ENCODE assay signal across 8 mouse cellular contexts in the genomic region with DNA sequence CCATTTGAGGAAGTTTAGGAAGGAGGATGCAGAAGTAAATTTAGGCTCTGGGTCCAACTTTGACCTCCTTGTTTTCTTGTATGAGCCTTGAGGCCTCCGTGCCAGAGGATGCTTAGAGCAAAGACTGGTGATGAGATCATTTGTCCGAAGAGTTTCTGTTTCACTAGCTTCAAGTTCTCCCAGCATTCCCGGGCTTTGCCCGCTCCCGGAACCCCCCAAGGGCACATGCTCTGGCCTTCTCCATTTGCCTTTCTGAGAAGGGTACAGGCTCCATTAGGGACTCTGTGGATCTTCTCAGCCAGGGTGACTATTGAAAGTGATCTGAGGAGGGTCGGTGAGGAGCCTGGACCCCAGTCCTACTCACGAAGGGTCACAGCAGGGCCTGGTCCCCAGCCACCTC. TPM values are rescaled to one million over a fixed set of nuclear protein-coding genes. Genes with fewer than 3 reads are reported as not detected.
DNase-seq lines count a peak whose midpoint lies in the region; ATAC-seq lines count a peak whose summit lies in the region.

No protein-coding gene starts in this region.

- no peaks in the 10 kb centered on the region for H3K4me1 ChIP-seq in forebrain, embryonic 15.5 days
- H3K4me1 ChIP-seq in forebrain, embryonic 14.5 days (ENCODE audit: control insufficient read depth, insufficient read depth, low read length), result no peaks in the 10 kb centered on the region
- H3K4me1 ChIP-seq in midbrain, embryonic 13.5 days (replicated peaks), result no peaks in the 10 kb centered on the region
- no peaks in the 10 kb centered on the region for H3K4me1 ChIP-seq in midbrain, embryonic 11.5 days (ENCODE audit: control insufficient read depth, insufficient read depth, low read length)
- H3K4me1 ChIP-seq in limb, embryonic 13.5 days, result peaks cover 28% of the 10 kb centered on the region
- H3K4me1 ChIP-seq in stomach, embryonic 15.5 days, result 0 out of 2 replicates have a peak, but pooled peaks cover 12% of the 10 kb centered on the region

- H3K9ac ChIP-seq in forebrain, embryonic 15.5 days (replicated peaks), result no peak overlapping the region
- no peak overlapping the region for H3K9ac ChIP-seq in forebrain, embryonic 14.5 days (ENCODE audit: low read length)
- no peak overlapping the region for H3K9ac ChIP-seq in midbrain, embryonic 13.5 days (replicated peaks)
- H3K9ac ChIP-seq in midbrain, embryonic 11.5 days (ENCODE audit: low read length), result no peak overlapping the region
- peak overlapping the region; percentile 59 for H3K9ac ChIP-seq in limb, embryonic 13.5 days
- H3K9ac ChIP-seq in stomach, embryonic 15.5 days, result no peak overlapping the region

- no peak for DNase-seq in forebrain, embryonic 14.5 days (ENCODE audit: low spot score)
- no peak for DNase-seq in midbrain, embryonic 11.5 days (ENCODE audit: low spot score, missing footprints)
- no peak for DNase-seq in B cell, adult 2 months
- DNase-seq in layer of hippocampus, adult 9-11 months, result no peak

- H3K9me3 ChIP-seq in forebrain, embryonic 15.5 days, result no peaks in the 10 kb centered on the region
- H3K9me3 ChIP-seq in forebrain, embryonic 14.5 days (replicated peaks; ENCODE audit: control insufficient read depth, low read length), result no peaks in the 10 kb centered on the region
- no peaks in the 10 kb centered on the region for H3K9me3 ChIP-seq in midbrain, embryonic 13.5 days
- no peaks in the 10 kb centered on the region for H3K9me3 ChIP-seq in midbrain, embryonic 11.5 days (ENCODE audit: control insufficient read depth, low read length)
- no peaks in the 10 kb centered on the region for H3K9me3 ChIP-seq in limb, embryonic 13.5 days
- H3K9me3 ChIP-seq in stomach, embryonic 15.5 days, result no peaks in the 10 kb centered on the region

- peak overlapping the region; percentile 14; the same call in 1 of the 2 replicates for H3K4me3 ChIP-seq in forebrain, embryonic 15.5 days
- H3K4me3 ChIP-seq in forebrain, embryonic 14.5 days (ENCODE audit: low read depth, low read length), result no peak overlapping the region
- H3K4me3 ChIP-seq in midbrain, embryonic 13.5 days (replicated peaks), result peak overlapping the region; percentile 15; the same call in 1 of the 2 replicates
- no peak overlapping the region for H3K4me3 ChIP-seq in midbrain, embryonic 11.5 days (ENCODE audit: low read depth, low read length)
- peak overlapping the region; percentile 35 for H3K4me3 ChIP-seq in limb, embryonic 13.5 days
- H3K4me3 ChIP-seq in stomach, embryonic 15.5 days (replicated peaks), result peak overlapping the region; percentile 42

- 90% methylated on average over 7 of the region's 7 CpGs for WGBS in forebrain, embryonic 15.5 days
- WGBS in forebrain, embryonic 14.5 days, result 92% methylated on average over 7 of the region's 7 CpGs
- 92% methylated on average over 7 of the region's 7 CpGs for WGBS in midbrain, embryonic 13.5 days
- 92% methylated on average over 7 of the region's 7 CpGs for WGBS in midbrain, embryonic 11.5 days
- whole genome bisulfite sequencing in limb, embryonic 13.5 days, result 86% methylated on average over 7 of the region's 7 CpGs
- 80% methylated on average over 7 of the region's 7 CpGs for WGBS in stomach, embryonic 15.5 days

- no peak for ATAC-seq in forebrain, embryonic 15.5 days (replicated peaks)
- no peak for ATAC-seq in forebrain, embryonic 14.5 days
- ATAC-seq in midbrain, embryonic 13.5 days, result no peak
- ATAC-seq in midbrain, embryonic 11.5 days (ENCODE audit: low FRiP score), result no peak
- no peak for ATAC-seq in limb, embryonic 13.5 days (ENCODE audit: low FRiP score, low read depth)
- ATAC-seq in stomach, embryonic 15.5 days (ENCODE audit: insufficient read depth, low FRiP score, low read depth), result no peak

- no peak overlapping the region; the same call in 1 of the 2 replicates for H3K27ac ChIP-seq in forebrain, embryonic 15.5 days (replicated peaks)
- H3K27ac ChIP-seq in forebrain, embryonic 14.5 days (ENCODE audit: low read depth, low read length), result no peak overlapping the region
- no peak overlapping the region for H3K27ac ChIP-seq in midbrain, embryonic 13.5 days
- H3K27ac ChIP-seq in midbrain, embryonic 11.5 days (ENCODE audit: low read depth, low read length), result no peak overlapping the region
- H3K27ac ChIP-seq in limb, embryonic 13.5 days, result peak overlapping the region; percentile 22; the same call in 1 of the 2 replicates
- peak overlapping the region; percentile 51; the same call in 1 of the 2 replicates for H3K27ac ChIP-seq in stomach, embryonic 15.5 days

- H3K4me2 ChIP-seq in forebrain, embryonic 15.5 days (replicated peaks), result no peak overlapping the region
- H3K4me2 ChIP-seq in forebrain, embryonic 14.5 days (ENCODE audit: low read length), result no peak overlapping the region
- H3K4me2 ChIP-seq in midbrain, embryonic 13.5 days (replicated peaks), result no peak overlapping the region
- H3K4me2 ChIP-seq in midbrain, embryonic 11.5 days, result no peak overlapping the region
- peak overlapping the region; percentile 53 for H3K4me2 ChIP-seq in limb, embryonic 13.5 days (replicated peaks)
- peak overlapping the region; percentile 44 for H3K4me2 ChIP-seq in stomach, embryonic 15.5 days

- H3K27me3 ChIP-seq in forebrain, embryonic 15.5 days, result no peaks in the 10 kb centered on the region
- no peaks in the 10 kb centered on the region for H3K27me3 ChIP-seq in forebrain, embryonic 14.5 days (replicated peaks; ENCODE audit: control insufficient read depth, insufficient read depth, low read length)
- no peaks in the 10 kb centered on the region for H3K27me3 ChIP-seq in midbrain, embryonic 13.5 days
- no peaks in the 10 kb centered on the region for H3K27me3 ChIP-seq in midbrain, embryonic 11.5 days (ENCODE audit: control insufficient read depth, insufficient read depth, low read length)
- H3K27me3 ChIP-seq in limb, embryonic 13.5 days, result no peaks in the 10 kb centered on the region
- no peaks in the 10 kb centered on the region for H3K27me3 ChIP-seq in stomach, embryonic 15.5 days (replicated peaks)

- no peaks in the 10 kb centered on the region for H3K36me3 ChIP-seq in forebrain, embryonic 15.5 days
- H3K36me3 ChIP-seq in forebrain, embryonic 14.5 days (ENCODE audit: control insufficient read depth, insufficient read depth, low read length), result no peaks in the 10 kb centered on the region
- no peaks in the 10 kb centered on the region for H3K36me3 ChIP-seq in midbrain, embryonic 13.5 days
- no peaks in the 10 kb centered on the region for H3K36me3 ChIP-seq in midbrain, embryonic 11.5 days (ENCODE audit: control insufficient read depth, insufficient read depth, low read length)
- no peaks in the 10 kb centered on the region for H3K36me3 ChIP-seq in limb, embryonic 13.5 days
- no peaks in the 10 kb centered on the region for H3K36me3 ChIP-seq in stomach, embryonic 15.5 days

RNA-seq across cellular contexts. Expression of gene Eng, which starts 1.0 kb away (rescaled TPM):
- 23.4 and 25.1 TPM in 2 replicates for polyA plus RNA-seq in forebrain, embryonic 15.5 days (2015; fragmentation: Nextera tagmentation; extraction: Ambion mirVana)
- polyA plus RNA-seq in forebrain, embryonic 14.5 days (2014; fragmentation: Nextera tagmentation; extraction: Ambion mirVana), result 15.0 and 23.1 TPM in 2 replicates
- polyA plus RNA-seq in midbrain, embryonic 13.5 days (2015; fragmentation: Nextera tagmentation; extraction: Ambion mirVana), result 22.0 and 24.8 TPM in 2 replicates
- polyA plus RNA-seq in midbrain, embryonic 11.5 days (2014; fragmentation: Nextera tagmentation; extraction: Ambion mirVana), result 20.5 and 22.7 TPM in 2 replicates
- polyA plus RNA-seq in limb, embryonic 13.5 days (2015; fragmentation: Nextera tagmentation; extraction: Ambion mirVana), result 43.5 and 45.6 TPM in 2 replicates
- polyA plus RNA-seq in stomach, embryonic 15.5 days (2015; fragmentation: Nextera tagmentation; extraction: Ambion mirVana), result 59.6 and 65.3 TPM in 2 replicates

RNA-seq across cellular contexts. Expression of gene Ak1, which starts 25.8 kb away (rescaled TPM):
- polyA plus RNA-seq in forebrain, embryonic 15.5 days (2015; fragmentation: Nextera tagmentation; extraction: Ambion mirVana), result 74.1 and 79.6 TPM in 2 replicates
- polyA plus RNA-seq in forebrain, embryonic 14.5 days (2014; fragmentation: Nextera tagmentation; extraction: Ambion mirVana), result 60.3 and 65.9 TPM in 2 replicates
- 62.5 and 62.9 TPM in 2 replicates for polyA plus RNA-seq in midbrain, embryonic 13.5 days (2015; fragmentation: Nextera tagmentation; extraction: Ambion mirVana)
- polyA plus RNA-seq in midbrain, embryonic 11.5 days (2014; fragmentation: Nextera tagmentation; extraction: Ambion mirVana), result 18.3 and 22.0 TPM in 2 replicates
- 42.0 and 49.8 TPM in 2 replicates for polyA plus RNA-seq in limb, embryonic 13.5 days (2015; fragmentation: Nextera tagmentation; extraction: Ambion mirVana)
- polyA plus RNA-seq in stomach, embryonic 15.5 days (2015; fragmentation: Nextera tagmentation; extraction: Ambion mirVana), result 21.8 and 22.1 TPM in 2 replicates

RNA-seq across cellular contexts. Expression of gene St6galnac6, which starts 47.9 kb away (rescaled TPM):
- polyA plus RNA-seq in forebrain, embryonic 15.5 days (2015; fragmentation: Nextera tagmentation; extraction: Ambion mirVana), result 16.6 and 19.3 TPM in 2 replicates
- 4.7 and 5.7 TPM in 2 replicates for polyA plus RNA-seq in forebrain, embryonic 14.5 days (2014; fragmentation: Nextera tagmentation; extraction: Ambion mirVana)
- polyA plus RNA-seq in midbrain, embryonic 13.5 days (2015; fragmentation: Nextera tagmentation; extraction: Ambion mirVana), result 10.1 and 11.3 TPM in 2 replicates
- polyA plus RNA-seq in midbrain, embryonic 11.5 days (2014; fragmentation: Nextera tagmentation; extraction: Ambion mirVana), result 3.4 and 4.5 TPM in 2 replicates
- 29.5 and 29.7 TPM in 2 replicates for polyA plus RNA-seq in limb, embryonic 13.5 days (2015; fragmentation: Nextera tagmentation; extraction: Ambion mirVana)
- polyA plus RNA-seq in stomach, embryonic 15.5 days (2015; fragmentation: Nextera tagmentation; extraction: Ambion mirVana), result 17.4 and 19.7 TPM in 2 replicates

RNA-seq across cellular contexts. Expression of gene Fpgs, which starts 56.6 kb away (rescaled TPM):
- 19.9 and 21.2 TPM in 2 replicates for polyA plus RNA-seq in forebrain, embryonic 15.5 days (2015; fragmentation: Nextera tagmentation; extraction: Ambion mirVana)
- 10.9 and 14.3 TPM in 2 replicates for polyA plus RNA-seq in forebrain, embryonic 14.5 days (2014; fragmentation: Nextera tagmentation; extraction: Ambion mirVana)
- 16.5 and 16.6 TPM in 2 replicates for polyA plus RNA-seq in midbrain, embryonic 13.5 days (2015; fragmentation: Nextera tagmentation; extraction: Ambion mirVana)
- polyA plus RNA-seq in midbrain, embryonic 11.5 days (2014; fragmentation: Nextera tagmentation; extraction: Ambion mirVana), result 10.3 and 13.9 TPM in 2 replicates
- polyA plus RNA-seq in limb, embryonic 13.5 days (2015; fragmentation: Nextera tagmentation; extraction: Ambion mirVana), result 34.3 and 35.4 TPM in 2 replicates
- 33.8 and 34.1 TPM in 2 replicates for polyA plus RNA-seq in stomach, embryonic 15.5 days (2015; fragmentation: Nextera tagmentation; extraction: Ambion mirVana)

Comparison
In these comparisons a context has a peak if more than half of its experiments do, and no peak if none do; other contexts are left out.
1. H3K4me3 ChIP-seq: peak in forebrain, embryonic 15.5 days (single experiment), midbrain, embryonic 13.5 days (single experiment), limb, embryonic 13.5 days (single experiment) and stomach, embryonic 15.5 days (single experiment); none in forebrain, embryonic 14.5 days (single experiment) and midbrain, embryonic 11.5 days (single experiment).
2. H3K27ac ChIP-seq: peak in limb, embryonic 13.5 days (single experiment) and stomach, embryonic 15.5 days (single experiment); none in forebrain, embryonic 15.5 days (single experiment), forebrain, embryonic 14.5 days (single experiment), midbrain, embryonic 13.5 days (single experiment) and midbrain, embryonic 11.5 days (single experiment).
3. H3K4me2 ChIP-seq: peak in limb, embryonic 13.5 days (single experiment) and stomach, embryonic 15.5 days (single experiment); none in forebrain, embryonic 15.5 days (single experiment), forebrain, embryonic 14.5 days (single experiment), midbrain, embryonic 13.5 days (single experiment) and midbrain, embryonic 11.5 days (single experiment).